Mouse (Mus musculus) stomach, postnatal 0 days (tissue): ENCODE data around the gene Ccdc83. TPM values are rescaled to one million over a fixed set of nuclear protein-coding genes. Genes with fewer than 3 reads are reported as not detected.

ENCODE experiments used
- ATAC-seq: fragments of 200-750 bp; cut with Nextera tagmentation; 2 replicates; pipeline ENCODE4 v1.8.0; 2017; ENCODE audit not compliant: low FRiP score, low TSS enrichment
- DNase-seq: peaks from one replicate; pipeline ENCODE4 v3.0.0-alpha.2; 2016; ENCODE audit warnings: low spot score
- H3K27ac ChIP-seq: fragments of 300-500 bp; sonication (generic); replicated peaks from 2 replicates; pipeline ENCODE4 v1.5.1; 2014; ENCODE audit warnings: mild to moderate bottlenecking, control low read depth
- H3K27me3 ChIP-seq: fragments of 300-500 bp; sonication (generic); 2 replicates; pipeline ENCODE4 v1.6.1; 2014; ENCODE audit warnings: low read length; ENCODE audit not compliant: control insufficient read depth, insufficient read depth
- H3K36me3 ChIP-seq: fragments of 300-500 bp; sonication (generic); 2 replicates; pipeline ENCODE4 v1.6.1; 2014; ENCODE audit warnings: low read length, mixed read lengths; ENCODE audit not compliant: control insufficient read depth, insufficient read depth
- H3K4me1 ChIP-seq: fragments of 300-500 bp; sonication (generic); replicated peaks from 2 replicates; pipeline ENCODE4 v1.6.1; 2014; ENCODE audit warnings: antibody characterized with exemption; ENCODE audit not compliant: control insufficient read depth, insufficient read depth
- H3K4me2 ChIP-seq: fragments of 300-500 bp; sonication (generic); replicated peaks from 2 replicates; pipeline ENCODE4 v1.6.1; 2014; ENCODE audit warnings: low read depth, mild to moderate bottlenecking, control low read depth, moderate library complexity
- H3K4me3 ChIP-seq: fragments of 300-500 bp; sonication (generic); 2 replicates; pipeline ENCODE4 v1.5.1; 2014; ENCODE audit warnings: low read depth, low read length, control low read depth
- H3K9ac ChIP-seq: fragments of 300-500 bp; sonication (generic); 2 replicates; pipeline ENCODE4 v1.6.1; 2014; ENCODE audit warnings: mild to moderate bottlenecking, low read length, control low read depth, mixed read lengths
- H3K9me3 ChIP-seq: fragments of 300-500 bp; sonication (generic); 2 replicates; pipeline ENCODE4 v1.6.1; 2016; ENCODE audit warnings: low read length; ENCODE audit not compliant: control insufficient read depth
- CTCF ChIP-seq: IDR thresholded peaks from 2 replicates; pipeline ENCODE4 v1.5.1; 2016; ENCODE audit warnings: antibody characterized with exemption, low read depth, mild to moderate bottlenecking, moderate library complexity
- EP300 ChIP-seq: optimal IDR thresholded peaks from 2 replicates; pipeline ENCODE3; 2016; ENCODE audit warnings: antibody characterized with exemption
- WGBS: fragments of 180-500 bp; shearing (Covaris S2); extraction: QIAGEN DNeasy Blood & Tissue Kit; methylation state at CpG from one replicate; pipeline ENCODE4 v1.1.7; 2014; 5-methylcytosine and 5-hydroxymethylcytosine counted together
- polyA plus RNA-seq: library from polyadenylated mRNA; unstranded; fragments of >200 nt; fragmentation: Nextera tagmentation; extraction: Ambion mirVana; gene quantifications from 2 replicates; pipeline ENCODE4 v1.2.1, GENCODE M21; 2015

The Ccdc83 gene
- 0.11 TPM in 1 of 2 replicates, not detected in the other for polyA plus RNA-seq

DNA sequence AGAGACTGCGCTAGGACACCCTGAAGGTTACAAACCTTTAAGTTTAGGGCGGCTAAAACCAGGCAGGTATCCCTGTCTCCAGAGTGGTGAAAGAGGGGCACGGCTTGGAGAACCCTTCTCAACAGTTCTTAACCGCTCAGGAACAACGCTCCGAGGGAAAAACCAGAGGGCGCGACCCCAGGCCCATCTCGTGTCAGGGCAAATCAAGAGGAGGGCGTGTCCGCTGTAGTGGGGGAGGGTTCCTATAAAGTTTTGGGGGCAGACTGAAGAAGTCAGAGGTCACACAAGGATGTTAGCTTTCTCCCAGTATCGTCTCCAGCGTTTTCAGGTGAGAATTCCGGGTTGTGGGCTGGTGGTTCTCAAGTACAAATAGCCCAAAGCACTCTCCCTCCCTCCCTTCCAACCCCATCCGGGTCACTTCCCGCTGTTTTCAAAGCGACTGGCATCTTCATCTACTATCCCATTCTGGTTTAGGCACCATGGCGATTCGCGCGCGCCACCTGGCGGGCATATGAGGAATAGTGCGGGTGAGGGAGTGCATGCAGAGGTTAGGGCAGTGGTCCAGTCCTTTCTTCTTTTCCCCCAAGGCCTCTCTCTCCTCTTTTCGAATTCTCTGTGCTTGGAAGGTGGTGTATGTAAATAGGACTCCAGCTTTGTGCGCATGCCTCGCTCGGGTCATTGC is at the start of gene Ccdc83:
Ccdc83 (minus strand) TSS at position 489 of the 682 bp plus-strand sequence.
- H3K27me3 ChIP-seq, result no peaks in the 10 kb centered on the region
- WGBS, result 4% methylated on average over 28 of the region's 28 CpGs
- no peak within 1 kb of the TSS for H3K27ac ChIP-seq
- H3K9ac ChIP-seq, result peak within 1 kb of the TSS; percentile 41; the same call in 1 of the 2 replicates
- H3K4me3 ChIP-seq, result peak within 1 kb of the TSS; percentile 13; the same call in 1 of the 2 replicates
- peak within 1 kb of the TSS; percentile 49 for H3K4me2 ChIP-seq
- TF ChIP-seq CTCF, result peak; percentile 99
- TF ChIP-seq EP300, result no peak
- 0 out of 2 replicates have a peak, but pooled peaks cover 2% of the 10 kb centered on the region for H3K4me1 ChIP-seq
- peak; percentile 72 for DNase-seq
- H3K9me3 ChIP-seq, result no peaks in the 10 kb centered on the region
- ATAC-seq, result peak; percentile 80
- no peaks in the 10 kb centered on the region for H3K36me3 ChIP-seq

DNA sequence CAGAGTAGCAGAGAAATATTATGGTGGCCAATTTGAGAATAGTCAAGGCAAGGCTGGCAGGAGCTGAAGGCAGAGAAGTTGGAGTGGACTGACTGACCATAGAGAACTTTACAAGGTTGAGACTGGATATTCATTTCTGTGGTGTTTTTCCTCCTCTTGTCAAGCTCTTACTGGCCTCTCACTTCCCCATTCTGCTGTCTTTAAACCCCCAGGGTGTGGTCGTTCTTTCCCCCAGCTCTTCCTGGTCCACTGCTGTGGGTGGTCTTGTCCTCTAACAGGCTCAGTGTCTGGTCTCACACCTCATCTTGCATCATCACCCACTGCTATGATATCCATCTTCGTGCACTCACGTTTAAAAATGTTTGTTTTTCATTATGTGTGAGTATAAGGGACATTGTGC is 47.8 kb upstream of the Ccdc83 start:
- DNase-seq (no peak), ATAC-seq (no peak)
- 67% methylated on average over 3 of the region's 3 CpGs for WGBS
- Histone ChIP-seq H3K27ac (no peak overlapping the region), H3K4me2 (no peak overlapping the region), H3K4me3 (no peak overlapping the region), H3K36me3 (no peaks in the 10 kb centered on the region), H3K9ac (no peak overlapping the region), H3K27me3 (no peaks in the 10 kb centered on the region), H3K9me3 (no peaks in the 10 kb centered on the region), H3K4me1 (no peaks in the 10 kb centered on the region)
- TF ChIP-seq CTCF (no peak), EP300 (no peak)

DNA sequence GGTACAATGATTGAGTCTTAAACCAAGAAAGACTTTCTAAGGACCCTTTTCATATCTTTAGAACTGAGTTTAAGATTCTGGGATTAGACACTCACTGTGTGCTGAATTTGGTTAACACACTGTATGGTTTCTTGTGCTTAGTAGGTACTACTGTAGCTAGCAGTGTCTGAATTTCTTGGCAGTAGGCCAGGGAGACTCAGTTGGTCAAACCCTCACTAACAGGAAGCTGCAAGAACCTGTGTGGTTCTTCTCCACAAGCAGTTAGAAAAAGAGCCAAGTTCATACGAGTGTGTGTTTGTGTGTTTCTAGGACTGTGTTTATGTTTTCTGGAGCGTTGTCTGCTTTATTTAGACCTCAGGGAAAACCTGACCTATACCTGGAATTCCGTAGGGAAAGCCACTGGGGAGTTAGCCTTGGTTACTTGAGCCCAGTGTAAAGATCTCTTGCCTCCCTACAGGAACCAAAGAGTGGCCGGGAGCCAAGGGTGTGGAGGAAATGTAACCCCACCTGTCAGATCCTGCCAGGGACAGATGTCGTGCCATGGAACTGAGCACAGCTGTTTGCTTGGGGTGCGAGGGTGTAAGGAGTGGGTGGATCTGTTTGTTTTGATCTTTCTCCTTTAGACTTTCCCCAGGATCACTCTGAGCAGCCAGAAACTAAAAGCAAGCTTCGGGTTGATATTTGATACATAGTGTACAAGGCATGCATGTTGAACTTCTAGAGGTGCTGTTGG is 46.7 kb upstream of the Ccdc83 start:
- no peak overlapping the region for H3K27ac ChIP-seq
- no peak overlapping the region for H3K9ac ChIP-seq
- WGBS, result 31% methylated on average over 7 of the region's 7 CpGs
- H3K9me3 ChIP-seq, result no peaks in the 10 kb centered on the region
- peak; percentile 87 for ATAC-seq
- H3K4me3 ChIP-seq, result no peak overlapping the region
- TF ChIP-seq EP300, result no peak
- TF ChIP-seq CTCF, result no peak
- DNase-seq, result peak; percentile 81
- no peaks in the 10 kb centered on the region for H3K4me1 ChIP-seq
- H3K27me3 ChIP-seq, result no peaks in the 10 kb centered on the region
- no peaks in the 10 kb centered on the region for H3K36me3 ChIP-seq
- no peak overlapping the region for H3K4me2 ChIP-seq

DNA sequence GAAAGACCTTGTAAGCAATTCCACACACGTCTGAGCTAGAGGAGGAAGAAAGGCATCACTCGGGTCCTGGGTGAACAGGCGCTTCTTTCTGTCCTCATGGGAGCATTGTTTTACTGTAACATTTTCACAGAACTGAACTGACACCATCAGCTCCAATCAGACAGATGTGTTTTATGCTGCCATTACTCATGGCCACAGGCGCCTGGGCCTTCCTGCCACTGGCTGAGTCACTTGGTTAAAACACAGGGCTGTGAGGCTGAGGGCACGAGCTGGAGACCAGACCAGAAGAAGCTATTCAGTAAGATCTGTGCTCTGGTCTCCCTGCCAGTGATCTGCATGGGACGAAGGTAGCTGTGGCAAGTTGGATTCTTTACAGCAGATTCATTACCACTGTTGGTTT is 42.4 kb upstream of the Ccdc83 start:
- H3K9ac ChIP-seq, result no peak overlapping the region
- ATAC-seq (no peak), DNase-seq (no peak)
- H3K27ac ChIP-seq, result no peak overlapping the region
- WGBS, result 68% methylated on average over 6 of the region's 6 CpGs
- no peaks in the 10 kb centered on the region for H3K9me3 ChIP-seq
- H3K27me3 ChIP-seq, result no peaks in the 10 kb centered on the region
- no peak for TF ChIP-seq CTCF
- no peak for TF ChIP-seq EP300
- no peaks in the 10 kb centered on the region for H3K36me3 ChIP-seq
- H3K4me1 ChIP-seq, result no peaks in the 10 kb centered on the region
- H3K4me2 ChIP-seq, result no peak overlapping the region
- H3K4me3 ChIP-seq, result no peak overlapping the region

DNA sequence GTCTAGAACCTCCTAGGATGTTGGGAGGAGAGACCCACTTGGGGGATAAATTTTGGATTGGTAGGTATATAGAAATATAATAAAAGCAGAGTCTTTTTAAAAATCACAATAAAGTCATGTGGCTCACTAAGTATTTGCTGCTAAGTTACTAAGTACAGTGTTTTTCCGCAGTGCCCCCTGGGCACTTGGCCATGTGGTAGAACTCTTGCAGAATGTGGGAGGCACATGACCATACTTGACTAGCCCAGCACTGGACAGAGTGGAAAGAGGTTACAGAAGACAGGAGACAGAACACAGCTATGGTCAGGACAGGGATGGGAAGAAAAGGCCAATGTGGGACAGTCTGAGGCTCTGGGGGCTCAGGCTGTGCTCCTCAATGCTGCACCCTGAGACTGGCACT is 41.4 kb upstream of the Ccdc83 start:
- TF ChIP-seq EP300 (no peak), CTCF (no peak)
- Histone ChIP-seq H3K36me3 (no peaks in the 10 kb centered on the region), H3K4me1 (no peaks in the 10 kb centered on the region), H3K27ac (no peak overlapping the region), H3K4me3 (no peak overlapping the region), H3K9me3 (no peaks in the 10 kb centered on the region), H3K9ac (no peak overlapping the region), H3K27me3 (no peaks in the 10 kb centered on the region), H3K4me2 (no peak overlapping the region)
- no peak for DNase-seq
- WGBS, result 92% methylated on average over 1 of the region's 1 CpGs
- no peak for ATAC-seq

DNA sequence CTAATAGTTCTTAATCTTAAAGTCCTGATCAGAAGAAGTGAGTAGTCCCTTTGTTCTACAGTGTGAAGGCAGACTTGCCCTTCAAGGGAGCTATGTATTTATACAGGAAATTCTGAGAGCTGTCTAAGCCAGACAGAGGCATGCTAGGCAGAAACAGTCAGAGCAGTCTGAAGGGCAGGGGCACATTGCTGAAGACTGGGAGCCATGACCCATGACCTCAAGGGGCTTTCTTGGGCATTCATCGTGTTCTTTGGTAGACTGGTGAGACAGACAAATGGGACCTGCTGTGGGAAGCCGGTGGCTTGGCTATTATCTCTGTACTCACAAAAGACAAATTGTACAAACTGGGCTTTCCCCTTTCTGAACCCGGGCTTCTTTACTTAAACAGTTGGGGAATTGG is 40.5 kb upstream of the Ccdc83 start:
- H3K4me2 ChIP-seq, result no peak overlapping the region
- no peak overlapping the region for H3K9ac ChIP-seq
- H3K4me1 ChIP-seq, result no peaks in the 10 kb centered on the region
- ATAC-seq, result no peak
- no peak overlapping the region for H3K27ac ChIP-seq
- H3K27me3 ChIP-seq, result no peaks in the 10 kb centered on the region
- no peak for TF ChIP-seq EP300
- no peak overlapping the region for H3K4me3 ChIP-seq
- DNase-seq, result no peak
- WGBS, result 10% methylated on average over 3 of the region's 3 CpGs
- H3K9me3 ChIP-seq, result no peaks in the 10 kb centered on the region
- no peaks in the 10 kb centered on the region for H3K36me3 ChIP-seq
